Mouse (Mus musculus) thymus, adult 2 months (tissue): ENCODE measurements around the gene 1700012A03Rik. TPM values are rescaled to one million over a fixed set of nuclear protein-coding genes. Genes with fewer than 3 reads are reported as not detected.

ENCODE experiments used
- DNase-seq: peaks from one replicate; pipeline ENCODE4 v3.0.0; 2021
- H3K27ac ChIP-seq: fragments of 200-500 bp; 2 replicates; pipeline ENCODE4 v1.5.1; 2012; ENCODE audit warnings: low read length, control low read depth; ENCODE audit not compliant: control insufficient read depth, insufficient read depth
- H3K27me3 ChIP-seq: fragments of 200-500 bp; 2 replicates; pipeline ENCODE4 v1.6.1; 2012; ENCODE audit warnings: mild to moderate bottlenecking, low read length, moderate library complexity, mixed read lengths; ENCODE audit not compliant: control insufficient read depth, insufficient read depth
- H3K36me3 ChIP-seq: fragments of 200-500 bp; 2 replicates; pipeline ENCODE4 v1.6.1; 2012; ENCODE audit warnings: mild to moderate bottlenecking, low read length, moderate library complexity; ENCODE audit not compliant: control insufficient read depth, insufficient read depth
- H3K4me1 ChIP-seq: fragments of 200-500 bp; replicated peaks from 2 replicates; pipeline ENCODE4 v1.6.1; 2012; ENCODE audit warnings: low read length; ENCODE audit not compliant: control insufficient read depth, insufficient read depth
- H3K4me3 ChIP-seq: fragments of 200-500 bp; 2 replicates; pipeline ENCODE4 v1.5.1; 2012; ENCODE audit warnings: mild to moderate bottlenecking, low read length, control low read depth, moderate library complexity; ENCODE audit not compliant: control insufficient read depth, insufficient read depth
- CTCF ChIP-seq: fragments of 200-500 bp; IDR thresholded peaks from 2 replicates; pipeline ENCODE4 v1.5.1; 2012; ENCODE audit warnings: mild to moderate bottlenecking, control low read depth, low read length, moderate library complexity, borderline replicate concordance; ENCODE audit not compliant: control insufficient read depth, poor library complexity, insufficient read depth; ENCODE audit errors: extremely low read depth
- POLR2A ChIP-seq: fragments of 200-500 bp; IDR thresholded peaks from 2 replicates; pipeline ENCODE4 v1.6.1; 2012; ENCODE audit warnings: mild to moderate bottlenecking, low read length, control low read depth, moderate library complexity; ENCODE audit not compliant: control insufficient read depth, poor library complexity, insufficient read depth; ENCODE audit errors: extremely low read depth
- WGBS: fragments of 180-500 bp; shearing (Covaris S2); methylation state at CpG from one replicate; pipeline ENCODE4 v1.1.7; 2018; 5-methylcytosine and 5-hydroxymethylcytosine counted together
- polyA plus RNA-seq: library from polyadenylated mRNA; depleted of rRNA; stranded (reverse); fragments of >200 nt; gene quantifications from 2 replicates; pipeline ENCODE4 v1.2.3, GENCODE M21; 2012

The 1700012A03Rik gene
- polyA plus RNA-seq, 1 experiment, result not detected

DNA sequence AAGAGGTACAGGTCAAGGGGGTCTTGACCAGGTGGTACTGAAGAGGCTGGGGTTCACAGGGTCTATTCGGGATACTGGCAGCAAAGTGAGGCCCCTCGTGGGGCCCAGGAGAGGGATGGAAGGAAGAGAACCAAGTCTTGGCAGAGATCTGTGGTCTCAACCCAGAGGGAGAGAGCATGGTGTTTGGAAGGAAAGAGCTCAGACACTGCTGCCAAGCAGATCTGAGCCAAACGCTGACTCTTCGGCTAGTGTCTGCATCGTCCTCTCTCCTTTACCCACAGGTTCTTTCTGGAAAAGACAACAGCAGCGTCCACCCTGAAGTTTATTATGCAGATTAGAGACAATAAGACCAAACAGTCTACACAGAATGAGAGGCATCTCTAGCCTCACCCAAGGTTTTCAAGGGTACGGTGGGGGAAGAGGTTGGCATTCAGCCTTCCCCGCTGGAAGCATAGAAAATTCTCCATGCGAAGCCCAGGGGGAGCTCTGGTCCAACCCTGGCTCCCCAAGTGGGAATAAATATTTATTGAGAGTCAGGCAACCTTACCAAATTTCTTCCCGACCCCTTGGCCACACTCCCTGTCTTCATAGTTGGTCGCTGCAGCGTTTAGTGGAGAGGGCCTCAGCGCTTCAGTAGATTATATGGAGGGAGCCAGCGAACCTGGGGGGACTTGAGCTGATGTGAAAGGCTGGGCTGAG lies 32.5 kb upstream of the 1700012A03Rik start:
- WGBS, result 91% methylated on average over 14 of the region's 14 CpGs
- no peak overlapping the region for H3K4me3 ChIP-seq
- H3K4me1 ChIP-seq, result no peaks in the 10 kb centered on the region
- H3K36me3 ChIP-seq, result no peaks in the 10 kb centered on the region
- no peaks in the 10 kb centered on the region for H3K27me3 ChIP-seq
- no peak for TF ChIP-seq CTCF
- no peak for TF ChIP-seq POLR2A
- no peak overlapping the region for H3K27ac ChIP-seq
- DNase-seq, result no peak

DNA sequence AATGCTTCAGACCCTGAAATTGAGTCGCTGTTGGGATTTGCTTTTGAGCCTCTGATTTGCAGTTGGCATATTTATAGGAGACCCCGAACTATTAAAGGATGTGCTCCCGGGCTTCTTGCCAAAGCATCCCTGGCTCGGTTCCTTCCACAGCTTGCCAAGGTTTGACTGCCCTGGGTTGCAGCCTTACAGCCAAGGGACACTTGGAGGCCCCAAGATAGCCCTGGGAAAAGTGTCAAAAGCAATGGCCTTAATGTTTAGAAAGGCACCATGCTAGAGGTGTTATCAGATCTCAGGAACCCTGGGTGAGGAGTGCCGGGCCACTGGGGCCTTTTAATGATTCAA lies 32.0 kb upstream of the 1700012A03Rik start:
- 87% methylated on average over 5 of the region's 5 CpGs for WGBS
- Histone ChIP-seq H3K4me1 (no peaks in the 10 kb centered on the region), H3K27ac (no peak overlapping the region), H3K27me3 (no peaks in the 10 kb centered on the region), H3K36me3 (no peaks in the 10 kb centered on the region), H3K4me3 (no peak overlapping the region)
- TF ChIP-seq CTCF (no peak), POLR2A (no peak)
- DNase-seq, result no peak

DNA sequence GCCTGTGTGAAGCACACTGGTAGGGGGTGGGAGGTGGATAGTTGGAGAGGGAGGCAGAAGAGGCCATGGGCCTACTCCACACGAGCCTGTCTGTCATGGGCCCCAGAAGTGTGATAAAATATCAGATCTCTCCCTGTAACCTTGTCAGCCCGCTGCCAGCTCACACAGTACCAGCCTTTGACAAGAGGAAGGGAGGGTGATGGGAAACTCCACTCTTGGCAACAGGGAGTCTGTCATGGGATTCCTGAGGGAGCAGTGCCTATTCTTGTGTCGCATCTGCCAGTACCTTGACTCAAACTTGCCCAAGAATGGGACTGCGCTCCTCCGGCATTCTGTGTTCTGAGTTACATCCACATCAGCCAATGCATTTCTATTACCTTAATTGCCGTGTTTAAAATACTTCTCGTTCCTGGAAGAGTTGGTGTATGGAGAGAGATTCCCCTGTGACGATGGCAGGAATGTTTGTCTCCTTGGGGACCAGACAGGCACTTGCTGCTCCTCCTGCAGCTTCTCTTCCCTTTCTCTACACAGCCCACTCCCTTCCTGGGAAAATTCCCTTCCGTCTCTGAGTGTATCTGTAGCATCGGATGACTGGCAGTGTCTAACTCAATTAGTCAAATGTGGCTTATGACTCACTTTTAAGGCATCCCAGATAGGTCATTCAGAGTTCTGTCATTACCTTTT lies 28.1 kb upstream of the 1700012A03Rik start:
- H3K4me1 ChIP-seq, result no peaks in the 10 kb centered on the region
- no peak overlapping the region for H3K4me3 ChIP-seq
- no peak for DNase-seq
- TF ChIP-seq CTCF (no peak), POLR2A (no peak)
- no peaks in the 10 kb centered on the region for H3K36me3 ChIP-seq
- no peak overlapping the region for H3K27ac ChIP-seq
- H3K27me3 ChIP-seq, result no peaks in the 10 kb centered on the region
- 88% methylated on average over 10 of the region's 10 CpGs for WGBS

DNA sequence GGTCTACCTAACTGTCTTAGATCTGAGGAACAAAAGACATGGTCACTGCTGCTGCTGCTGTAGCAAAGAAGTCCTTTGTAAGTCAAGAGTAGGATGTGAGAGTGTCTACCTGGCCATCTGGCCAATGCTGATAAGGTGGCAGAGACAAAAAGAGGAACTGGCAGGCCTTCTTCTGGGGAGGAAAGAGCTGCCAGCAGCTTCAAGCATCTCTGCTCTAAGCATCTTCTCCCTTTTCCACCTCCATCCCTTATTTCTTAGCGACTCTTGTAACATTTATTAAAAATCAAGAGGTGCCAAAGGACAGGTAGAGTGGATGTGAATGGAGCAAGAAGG lies 27.5 kb upstream of the 1700012A03Rik start:
- DNase-seq, result no peak
- H3K36me3 ChIP-seq, result no peaks in the 10 kb centered on the region
- WGBS, result 26% methylated on average over 1 of the region's 1 CpGs
- H3K27me3 ChIP-seq, result no peaks in the 10 kb centered on the region
- H3K4me3 ChIP-seq, result no peak overlapping the region
- no peak overlapping the region for H3K27ac ChIP-seq
- no peaks in the 10 kb centered on the region for H3K4me1 ChIP-seq
- TF ChIP-seq POLR2A, result no peak
- TF ChIP-seq CTCF, result no peak

DNA sequence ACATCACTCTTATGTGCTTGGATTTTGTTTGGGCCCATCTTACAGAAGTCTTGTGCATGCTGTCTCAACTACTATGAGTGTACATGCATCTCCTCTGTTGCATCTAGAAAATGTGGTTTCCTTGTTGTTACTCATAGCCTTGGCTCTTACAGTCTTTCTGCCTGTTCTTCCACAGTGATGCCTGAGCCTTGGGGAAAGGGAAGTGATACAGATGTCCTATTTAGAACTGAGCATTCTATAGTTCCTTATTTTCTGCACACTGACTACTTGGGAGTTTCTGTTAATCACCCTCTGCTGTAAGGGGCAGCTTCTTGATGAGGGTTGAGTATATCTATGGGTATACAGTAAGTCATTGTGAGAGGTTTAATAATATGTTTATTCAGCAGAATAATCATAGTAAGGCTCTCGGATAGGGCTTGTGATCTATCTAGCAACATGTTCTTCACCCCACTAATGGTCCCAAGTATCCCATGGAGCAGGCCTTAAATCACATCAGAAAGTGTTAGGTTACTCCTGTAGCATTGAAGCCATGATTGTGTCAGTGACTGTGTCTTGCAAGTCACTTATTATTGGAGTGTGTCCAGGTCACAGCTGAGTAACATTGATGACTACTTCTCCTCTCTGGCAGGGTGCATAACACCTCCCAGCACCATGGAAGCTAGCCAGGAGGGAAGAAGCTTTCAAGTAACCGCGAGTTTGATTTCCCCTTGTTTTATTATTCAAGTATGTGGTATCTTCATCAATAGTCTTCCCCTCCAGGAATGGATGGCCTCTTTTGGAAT lies 21.6 kb upstream of the 1700012A03Rik start:
- 52% methylated on average over 3 of the region's 3 CpGs for WGBS
- Histone ChIP-seq H3K36me3 (no peaks in the 10 kb centered on the region), H3K27me3 (no peaks in the 10 kb centered on the region), H3K4me3 (no peak overlapping the region), H3K4me1 (no peaks in the 10 kb centered on the region), H3K27ac (no peak overlapping the region)
- no peak for TF ChIP-seq CTCF
- no peak for TF ChIP-seq POLR2A
- no peak for DNase-seq

DNA sequence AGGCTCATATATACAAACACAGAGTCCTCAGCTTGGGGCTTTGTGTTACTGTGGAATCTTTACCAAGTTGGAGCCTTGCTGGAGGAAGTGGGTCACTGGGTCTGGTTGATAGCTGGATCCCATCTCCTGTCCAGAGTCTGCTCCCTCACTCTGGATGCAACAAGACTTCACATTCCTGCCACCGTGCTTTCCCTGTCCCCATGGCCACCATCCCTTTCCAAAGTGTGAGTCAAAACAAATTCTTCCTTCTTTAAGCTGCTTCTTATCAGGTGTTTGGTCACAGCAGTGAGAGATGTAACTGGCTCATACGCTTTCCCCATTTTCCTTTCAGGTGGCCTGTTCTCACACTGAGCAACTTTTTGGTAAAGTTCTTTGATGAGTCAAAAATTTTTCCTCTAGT lies 15.8 kb upstream of the 1700012A03Rik start:
- TF ChIP-seq CTCF (no peak), POLR2A (no peak)
- DNase-seq, result no peak
- Histone ChIP-seq H3K27me3 (no peaks in the 10 kb centered on the region), H3K4me1 (no peaks in the 10 kb centered on the region), H3K4me3 (no peak overlapping the region), H3K27ac (no peak overlapping the region), H3K36me3 (no peaks in the 10 kb centered on the region)
- 84% methylated on average over 2 of the region's 2 CpGs for WGBS
